Mouse (Mus musculus): ENCODE results near the gene Crybg1. TPM values are rescaled to one million over a fixed set of nuclear protein-coding genes. Genes with fewer than 3 reads are reported as not detected.

Crybg1 gene
- polyA plus RNA-seq, 1 experiment from 2014 or later, result 0.10 TPM

GRCm38 (mm10) chr10:44078799-44079521 is 69.7 kb downstream of the Crybg1 start:
- Histone ChIP-seq H3K9me3 (no peaks in the 10 kb centered on the region), H3K9ac (no peak overlapping the region), H3K4me2 (no peak overlapping the region), H3K27ac (no peak overlapping the region), H3K36me3 (no peaks in the 10 kb centered on the region), H3K27me3 (no peaks in the 10 kb centered on the region), H3K4me3 (no peak overlapping the region), H3K4me1 (replicated peaks) (no peaks in the 10 kb centered on the region)
- ATAC-seq (ENCODE audit: low FRiP score), result no peak
- 88% methylated on average over 6 of the region's 6 CpGs for WGBS

DNA sequence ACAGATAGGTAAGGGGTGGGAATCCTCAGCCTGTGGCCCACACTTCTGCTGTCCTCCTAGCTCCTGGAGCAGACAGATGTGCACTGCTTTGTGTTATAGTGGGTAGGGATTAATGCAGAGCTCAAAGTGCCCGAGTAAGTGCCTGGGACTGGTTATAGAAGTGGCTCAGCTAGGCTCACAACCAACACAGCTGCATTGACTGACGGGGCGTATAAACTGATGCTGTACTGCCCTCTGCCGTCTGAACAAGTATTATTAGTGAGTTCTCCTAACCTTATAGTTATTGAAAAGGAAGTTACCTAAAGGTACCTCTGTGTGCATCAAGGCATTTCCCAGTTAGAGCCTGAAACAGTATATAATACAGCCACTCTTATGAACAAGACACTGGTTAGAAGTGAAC is 77.6 kb downstream of the Crybg1 start:
- 4% methylated on average over 4 of the region's 4 CpGs for WGBS
- Histone ChIP-seq H3K9me3 (no peaks in the 10 kb centered on the region), H3K9ac (no peak overlapping the region), H3K4me1 (replicated peaks) (no peaks in the 10 kb centered on the region), H3K27me3 (no peaks in the 10 kb centered on the region), H3K27ac (no peak overlapping the region), H3K4me2 (no peak overlapping the region), H3K36me3 (no peaks in the 10 kb centered on the region), H3K4me3 (no peak overlapping the region)
- ATAC-seq (ENCODE audit: low FRiP score), result peak; percentile 87

GRCm38 (mm10) chr10:44069131-44069530 is 79.5 kb downstream of the Crybg1 start:
- H3K36me3 ChIP-seq, result no peaks in the 10 kb centered on the region
- 86% methylated on average over 7 of the region's 7 CpGs for WGBS
- no peak overlapping the region for H3K9ac ChIP-seq
- H3K27me3 ChIP-seq, result no peaks in the 10 kb centered on the region
- H3K27ac ChIP-seq, result no peak overlapping the region
- ATAC-seq (ENCODE audit: low FRiP score), result no peak
- no peak overlapping the region for H3K4me2 ChIP-seq
- H3K4me3 ChIP-seq, result no peak overlapping the region
- no peaks in the 10 kb centered on the region for H3K9me3 ChIP-seq
- H3K4me1 ChIP-seq (replicated peaks), result no peaks in the 10 kb centered on the region

- Histone ChIP-seq H3K4me2 (no peak overlapping the region), H3K9ac (no peak overlapping the region), H3K27ac (no peak overlapping the region)
These were observed 82.7 kb downstream of the Crybg1 start for GRCm38 (mm10) chr10:44065848-44066360.

DNA sequence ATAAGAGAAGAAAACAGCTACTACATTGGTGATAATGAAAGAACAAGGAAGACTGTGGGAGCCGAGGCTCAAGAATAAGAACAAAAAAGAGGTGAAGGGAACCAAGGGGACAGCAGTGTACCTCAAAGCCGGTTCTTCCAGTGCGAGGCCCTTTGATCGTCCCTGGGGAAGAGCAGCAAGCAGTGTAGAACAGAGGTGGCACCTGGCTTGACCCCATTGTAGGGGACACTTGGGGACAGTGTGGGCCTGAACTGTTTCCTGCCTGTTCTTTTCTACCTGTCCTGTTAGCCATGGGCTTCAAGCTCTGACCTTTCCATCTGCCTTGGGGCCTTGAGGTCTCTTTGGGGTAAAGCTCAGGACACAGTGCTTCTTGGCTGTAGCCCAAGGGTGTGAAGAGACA is 85.7 kb downstream of the Crybg1 start:
- Histone ChIP-seq H3K9me3 (no peaks in the 10 kb centered on the region), H3K4me3 (no peak overlapping the region), H3K27ac (no peak overlapping the region), H3K9ac (no peak overlapping the region), H3K4me1 (replicated peaks) (no peaks in the 10 kb centered on the region), H3K4me2 (no peak overlapping the region), H3K36me3 (no peaks in the 10 kb centered on the region), H3K27me3 (no peaks in the 10 kb centered on the region)
- WGBS, result 93% methylated on average over 4 of the region's 4 CpGs
- ATAC-seq (ENCODE audit: low FRiP score), result no peak

More at GRCm38 (mm10) chr10:44065848-44066360, 82.7 kb downstream of the Crybg1 start:
- Histone ChIP-seq H3K4me3 (no peak overlapping the region), H3K4me1 (replicated peaks) (no peaks in the 10 kb centered on the region), H3K36me3 (no peaks in the 10 kb centered on the region), H3K9me3 (no peaks in the 10 kb centered on the region), H3K27me3 (no peaks in the 10 kb centered on the region)
- no peak for ATAC-seq (ENCODE audit: low FRiP score)
- 91% methylated on average over 6 of the region's 6 CpGs for WGBS

DNA sequence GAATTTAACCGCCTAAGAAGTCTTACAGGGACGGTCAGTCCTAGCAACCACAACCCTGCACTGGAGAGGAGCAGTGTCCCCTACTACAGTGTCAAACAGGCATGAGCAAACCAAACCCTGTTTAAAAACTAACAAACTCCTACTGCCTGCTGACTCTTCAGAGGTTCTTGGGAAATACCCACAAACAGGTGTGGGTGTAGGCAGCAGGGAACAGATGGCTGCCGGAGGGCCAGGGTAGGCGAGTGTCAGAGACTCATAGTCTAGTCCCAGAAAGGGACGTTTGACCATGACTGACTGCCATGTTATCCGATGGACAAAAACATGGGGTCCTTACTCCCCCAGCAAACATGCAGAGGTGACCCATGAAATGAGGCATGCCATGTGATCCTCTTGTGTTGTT is 97.7 kb downstream of the Crybg1 start:
- H3K4me2 ChIP-seq, result no peak overlapping the region
- H3K9me3 ChIP-seq, result no peaks in the 10 kb centered on the region
- no peak overlapping the region for H3K27ac ChIP-seq
- no peak overlapping the region for H3K9ac ChIP-seq
- H3K27me3 ChIP-seq, result no peaks in the 10 kb centered on the region
- no peak overlapping the region for H3K4me3 ChIP-seq
- no peak for ATAC-seq (ENCODE audit: low FRiP score)
- H3K36me3 ChIP-seq, result no peaks in the 10 kb centered on the region
- no peaks in the 10 kb centered on the region for H3K4me1 ChIP-seq (replicated peaks)
- 66% methylated on average over 6 of the region's 6 CpGs for WGBS

GRCm38 (mm10) chr10:44044727-44045126 is 103.9 kb downstream of the Crybg1 start:
- Histone ChIP-seq H3K4me3 (no peak overlapping the region), H3K9me3 (no peaks in the 10 kb centered on the region), H3K36me3 (no peaks in the 10 kb centered on the region), H3K9ac (no peak overlapping the region), H3K4me1 (replicated peaks) (no peaks in the 10 kb centered on the region), H3K27me3 (no peaks in the 10 kb centered on the region), H3K27ac (no peak overlapping the region), H3K4me2 (no peak overlapping the region)
- WGBS, result 74% methylated on average over 4 of the region's 4 CpGs
- no peak for ATAC-seq (ENCODE audit: low FRiP score)

GRCm38 (mm10) chr10:44043630-44044029 is 105.0 kb downstream of the Crybg1 start:
- no peaks in the 10 kb centered on the region for H3K27me3 ChIP-seq
- H3K9me3 ChIP-seq, result no peaks in the 10 kb centered on the region
- 72% methylated on average over 7 of the region's 7 CpGs for WGBS
- H3K9ac ChIP-seq, result no peak overlapping the region
- no peaks in the 10 kb centered on the region for H3K4me1 ChIP-seq (replicated peaks)
- H3K36me3 ChIP-seq, result no peaks in the 10 kb centered on the region
- no peak overlapping the region for H3K4me3 ChIP-seq
- no peak for ATAC-seq (ENCODE audit: low FRiP score)
- no peak overlapping the region for H3K27ac ChIP-seq
- no peak overlapping the region for H3K4me2 ChIP-seq

DNA sequence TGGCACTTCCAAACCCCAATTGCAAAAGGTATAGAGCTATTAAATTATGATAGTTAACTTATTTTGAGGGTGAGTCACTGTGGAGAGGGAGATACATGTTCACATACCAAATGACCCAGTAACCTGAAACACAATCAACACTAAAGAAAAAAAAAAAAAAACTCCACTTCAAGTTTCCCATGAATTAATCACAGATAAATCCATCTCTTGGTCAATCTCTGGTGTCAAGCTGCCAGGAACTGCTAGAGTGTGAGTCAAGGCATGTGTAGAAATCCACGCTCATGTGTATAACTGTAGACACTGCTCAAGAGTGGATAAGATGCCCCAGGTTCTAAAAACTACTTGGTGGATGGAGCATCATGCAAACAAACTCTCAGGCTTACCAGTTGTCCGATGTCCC is 109.5 kb downstream of the Crybg1 start:
- Histone ChIP-seq H3K4me3 (no peak overlapping the region), H3K4me2 (no peak overlapping the region), H3K4me1 (replicated peaks) (no peaks in the 10 kb centered on the region), H3K9ac (no peak overlapping the region), H3K36me3 (no peaks in the 10 kb centered on the region), H3K9me3 (no peaks in the 10 kb centered on the region), H3K27ac (no peak overlapping the region), H3K27me3 (no peaks in the 10 kb centered on the region)
- 87% methylated on average over 2 of the region's 2 CpGs for WGBS
- no peak for ATAC-seq (ENCODE audit: low FRiP score)

GRCm38 (mm10) chr10:44037918-44038544 is 110.6 kb downstream of the Crybg1 start:
- Histone ChIP-seq H3K9me3 (no peaks in the 10 kb centered on the region), H3K27ac (no peak overlapping the region), H3K27me3 (no peaks in the 10 kb centered on the region), H3K9ac (no peak overlapping the region), H3K4me1 (replicated peaks) (no peaks in the 10 kb centered on the region), H3K4me3 (no peak overlapping the region), H3K36me3 (no peaks in the 10 kb centered on the region), H3K4me2 (no peak overlapping the region)
- no peak for ATAC-seq (ENCODE audit: low FRiP score)
- 58% methylated on average over 11 of the region's 11 CpGs for WGBS

- ATAC-seq (ENCODE audit: low FRiP score), result no peak
- WGBS, result 93% methylated on average over 3 of the region's 3 CpGs
- no peaks in the 10 kb centered on the region for H3K36me3 ChIP-seq
These were observed 119.1 kb downstream of the Crybg1 start for GRCm38 (mm10) chr10:44029566-44029965.

GRCm38 (mm10) chr10:44027226-44027625 is 121.4 kb downstream of the Crybg1 start:
- no peaks in the 10 kb centered on the region for H3K36me3 ChIP-seq
- H3K9ac ChIP-seq, result no peak overlapping the region
- no peaks in the 10 kb centered on the region for H3K9me3 ChIP-seq
- 77% methylated on average over 1 of the region's 1 CpGs for WGBS
- H3K4me3 ChIP-seq, result no peak overlapping the region
- H3K27me3 ChIP-seq, result no peaks in the 10 kb centered on the region
- no peak for ATAC-seq (ENCODE audit: low FRiP score)
- no peak overlapping the region for H3K27ac ChIP-seq
- H3K4me1 ChIP-seq (replicated peaks), result no peaks in the 10 kb centered on the region
- no peak overlapping the region for H3K4me2 ChIP-seq

More at GRCm38 (mm10) chr10:44029566-44029965, 119.1 kb downstream of the Crybg1 start:
- Histone ChIP-seq H3K27ac (no peak overlapping the region), H3K27me3 (no peaks in the 10 kb centered on the region), H3K4me1 (replicated peaks) (no peaks in the 10 kb centered on the region), H3K9ac (no peak overlapping the region), H3K4me2 (no peak overlapping the region), H3K4me3 (no peak overlapping the region), H3K9me3 (no peaks in the 10 kb centered on the region)

DNA sequence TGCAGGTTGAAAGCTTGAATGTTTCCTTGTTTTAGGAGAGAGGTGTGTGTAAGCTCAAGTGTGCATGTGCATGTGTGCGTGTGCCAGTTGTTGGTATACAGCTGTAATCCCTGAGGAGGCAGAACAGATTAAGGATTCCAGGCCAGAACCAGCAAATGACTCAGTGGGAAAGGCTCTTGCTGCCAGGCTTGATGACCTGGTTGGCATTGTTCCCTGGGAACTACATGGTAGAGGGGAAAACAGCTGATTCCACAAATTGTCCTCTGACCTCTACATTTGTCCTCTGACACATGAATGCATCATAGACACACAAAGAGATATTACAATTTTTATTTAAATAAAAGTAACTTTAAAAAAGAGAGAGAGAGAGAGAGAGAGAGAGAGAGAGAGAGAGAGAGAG is 122.5 kb downstream of the Crybg1 start:
- 0 out of 2 replicates have a peak, but pooled peaks cover 3% of the 10 kb centered on the region for H3K27me3 ChIP-seq
- WGBS, result 79% methylated on average over 1 of the region's 1 CpGs

More for the DNA sequence above, 122.5 kb downstream of the Crybg1 start:
- Histone ChIP-seq H3K4me2 (no peak overlapping the region), H3K4me3 (no peak overlapping the region), H3K27ac (no peak overlapping the region), H3K4me1 (replicated peaks) (no peaks in the 10 kb centered on the region), H3K9ac (no peak overlapping the region), H3K9me3 (no peaks in the 10 kb centered on the region), H3K36me3 (no peaks in the 10 kb centered on the region)
- ATAC-seq (ENCODE audit: low FRiP score), result no peak

Measured in hindbrain, embryonic 13.5 days (tissue).